Comparison of ENCODE assay signal across 8 mouse cellular contexts in the genomic region with DNA sequence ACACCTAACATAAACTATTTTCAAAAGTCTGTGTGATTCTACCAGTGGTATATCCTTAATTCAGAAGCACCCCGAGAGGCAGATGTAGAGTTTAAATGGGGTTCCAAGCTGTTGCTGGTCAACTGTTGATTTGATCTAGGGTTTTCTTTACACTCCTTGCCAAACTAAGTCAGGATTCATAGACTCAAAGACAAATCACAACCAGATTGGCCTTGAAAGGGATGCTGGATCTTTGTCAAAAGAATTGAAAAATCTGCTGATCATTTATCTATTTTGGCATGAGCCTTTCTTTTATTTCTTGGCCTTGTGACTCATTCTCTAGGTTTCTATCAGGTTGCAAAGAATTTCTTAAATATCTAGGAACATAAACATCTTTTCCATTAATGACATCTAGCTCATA. TPM values are rescaled to one million over a fixed set of nuclear protein-coding genes. Genes with fewer than 3 reads are reported as not detected.
DNase-seq lines count a peak whose midpoint lies in the region; ATAC-seq and TF ChIP-seq lines count a peak whose summit lies in the region.

No protein-coding gene starts in this region.

- H3K9me3 ChIP-seq in heart, embryonic 10.5 days = no peaks in the 10 kb centered on the region
- H3K9me3 ChIP-seq in E14TG2a.4 (ENCODE audit: low read length) = no peaks in the 10 kb centered on the region
- H3K9me3 ChIP-seq in forebrain, embryonic 15.5 days = no peaks in the 10 kb centered on the region
- no peaks in the 10 kb centered on the region for H3K9me3 ChIP-seq in liver, embryonic 14.5 days (ENCODE audit: control insufficient read depth, low read length)

- TF ChIP-seq EP300 in liver, embryonic 14.5 days (IDR thresholded peaks at IDR 0.05; ENCODE audit: low read depth) = no peak

- ATAC-seq in forebrain, embryonic 15.5 days (replicated peaks) = no peak
- no peak for ATAC-seq in liver, embryonic 14.5 days (ENCODE audit: insufficient read depth)

- no peak for TF ChIP-seq CTCF in E14TG2a.4 (conservative IDR thresholded peaks at IDR 0.05; ENCODE audit: low read length)
- TF ChIP-seq CTCF in liver, embryonic 14.5 days (IDR thresholded peaks at IDR 0.05; ENCODE audit: low read depth) = no peak

- peak overlapping the region; percentile 97; the same call in 1 of the 2 replicates for H3K27ac ChIP-seq in heart, embryonic 10.5 days
- no peak overlapping the region for H3K27ac ChIP-seq in forebrain, embryonic 15.5 days (replicated peaks)
- no peak overlapping the region for H3K27ac ChIP-seq in liver, embryonic 14.5 days

- DNase-seq in heart, embryonic 10.5 days (ENCODE audit: low spot score) = no peak
- no peak for DNase-seq in heart, postnatal 36 days
- DNase-seq in liver, embryonic 14.5 days (ENCODE audit: low read depth in 3 of 3, low spot score in 3 of 3) = no peak
- no peak for DNase-seq in adrenal gland, adult 18-20 months (ENCODE audit: low spot score in 2 of 2)
- no peak for DNase-seq in frontal cortex, adult 2 months (ENCODE audit: extremely low spot score in 1 of 2, low spot score in 1 of 2)
- no peak for DNase-seq in cerebellum, postnatal 36 days

- peak overlapping the region; percentile 94 for H3K4me3 ChIP-seq in heart, embryonic 10.5 days
- H3K4me3 ChIP-seq in E14TG2a.4 (replicated peaks; ENCODE audit: low read length) = peak overlapping the region; percentile 93
- H3K4me3 ChIP-seq in forebrain, embryonic 15.5 days = peak overlapping the region; percentile 73
- peak overlapping the region; percentile 51 to 90 for H3K4me3 ChIP-seq in liver, embryonic 14.5 days (ENCODE audit: insufficient read depth in 1 of 2, low read depth in 2 of 2, low read length in 2 of 2)

- peak overlapping the region; percentile 56 for H3K4me2 ChIP-seq in forebrain, embryonic 15.5 days (replicated peaks)
- peak overlapping the region; percentile 75 for H3K4me2 ChIP-seq in liver, embryonic 14.5 days (ENCODE audit: low read depth)

- no peak overlapping the region for H3K9ac ChIP-seq in forebrain, embryonic 15.5 days (replicated peaks)
- H3K9ac ChIP-seq in liver, embryonic 14.5 days (replicated peaks) = peak overlapping the region; percentile 89

- intact Hi-C loops in heart, postnatal 36 days (cut with DNase I) = no loop called here

- H3K4me1 ChIP-seq in heart, embryonic 10.5 days = peaks cover 29% of the 10 kb centered on the region
- peaks cover 44% of the 10 kb centered on the region for H3K4me1 ChIP-seq in E14TG2a.4 (replicated peaks; ENCODE audit: low read depth, low read length)
- peaks cover 21% of the 10 kb centered on the region for H3K4me1 ChIP-seq in forebrain, embryonic 15.5 days
- H3K4me1 ChIP-seq in liver, embryonic 14.5 days (replicated peaks; ENCODE audit: control insufficient read depth in 2 of 2, insufficient read depth in 2 of 2, low read length in 1 of 2) = peaks cover 8% of the 10 kb centered on the region in 2 experiments; a peak in 2 of 4 replicates

- no peaks in the 10 kb centered on the region for H3K27me3 ChIP-seq in heart, embryonic 10.5 days (ENCODE audit: insufficient read depth, poor library complexity, severe bottlenecking)
- no peaks in the 10 kb centered on the region for H3K27me3 ChIP-seq in E14TG2a.4 (ENCODE audit: insufficient read depth, low read length)
- H3K27me3 ChIP-seq in forebrain, embryonic 15.5 days = no peaks in the 10 kb centered on the region
- no peaks in the 10 kb centered on the region for H3K27me3 ChIP-seq in liver, embryonic 14.5 days (ENCODE audit: control insufficient read depth, insufficient read depth, low read length)

- WGBS in heart, embryonic 10.5 days = 24% methylated on average over 1 of the region's 1 CpGs
- WGBS in forebrain, embryonic 15.5 days = 53% methylated on average over 1 of the region's 1 CpGs
- 10% methylated on average over 1 of the region's 1 CpGs for WGBS in liver, embryonic 14.5 days (ENCODE audit: insufficient replicate concordance)

- no peaks in the 10 kb centered on the region for H3K36me3 ChIP-seq in heart, embryonic 10.5 days
- H3K36me3 ChIP-seq in E14TG2a.4 (ENCODE audit: insufficient read depth, low read length) = no peaks in the 10 kb centered on the region
- no peaks in the 10 kb centered on the region for H3K36me3 ChIP-seq in forebrain, embryonic 15.5 days
- H3K36me3 ChIP-seq in liver, embryonic 14.5 days (replicated peaks; ENCODE audit: control insufficient read depth, insufficient read depth, low read depth) = no peaks in the 10 kb centered on the region

RNA-seq across cellular contexts. Expression of gene Ppp2r5a, which starts 7.9 kb away (rescaled TPM):
- polyA plus RNA-seq in heart, embryonic 10.5 days (2016; fragmentation: Nextera tagmentation; extraction: Ambion mirVana) = 21.8 and 27.6 TPM in 2 replicates
- total RNA-seq in heart, postnatal 36 days (2021) = 100 to 1,000 TPM in 1 of 2 experiments, 10 to 100 TPM in 1; 97.7 to 101 TPM
- 10.5 and 10.6 TPM in 2 replicates for polyA plus RNA-seq in forebrain, embryonic 15.5 days (2015; fragmentation: Nextera tagmentation; extraction: Ambion mirVana)
- polyA plus RNA-seq in liver, embryonic 14.5 days (2012; rRNA removed) = 16.4 and 23.8 TPM in 2 replicates
- 21.0 and 23.8 TPM in 2 replicates for polyA plus RNA-seq in liver, embryonic 14.5 days (2014; fragmentation: Nextera tagmentation; extraction: Ambion mirVana)
- total RNA-seq in adrenal gland, adult 18-20 months (2021) = 100 to 1,000 TPM; 196 to 437 TPM
- polyA plus RNA-seq in frontal cortex, adult 2 months (2012; rRNA removed) = 90.5 and 94.4 TPM in 2 replicates
